In the genomic region with DNA sequence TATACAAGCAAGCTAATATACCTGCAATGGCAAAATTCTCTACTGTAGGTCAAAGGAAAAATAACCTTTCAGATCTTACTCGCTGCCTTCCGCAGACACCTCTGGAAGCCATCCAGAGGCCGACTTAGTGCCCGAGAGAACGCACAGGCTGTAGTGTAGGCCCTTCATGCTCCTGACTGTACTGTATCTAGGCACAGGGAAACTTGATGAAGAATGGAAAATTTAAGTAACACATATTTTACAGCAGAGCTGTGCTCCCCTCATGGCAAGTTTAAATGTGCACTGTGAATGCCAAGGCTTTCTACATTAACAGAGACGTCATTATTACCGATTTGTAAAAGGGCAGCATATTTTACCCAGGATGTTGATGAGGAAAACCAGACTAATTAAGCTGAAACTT, we compare ENCODE assay signal across 24 mouse cellular contexts. TPM values are rescaled to one million over a fixed set of nuclear protein-coding genes. Genes with fewer than 3 reads are reported as not detected.
DNase-seq lines count a peak whose midpoint lies in the region; ATAC-seq and TF ChIP-seq lines count a peak whose summit lies in the region.
"Had no signal": no experiment of that assay in that cellular context is flagged by ENCODE, and none has a peak within 500 bp of the region (broad histone marks: within the 10 kb centered on the region; RNA-seq: fewer than 3 reads in every experiment).

No protein-coding gene starts in this region.

- no peaks in the 10 kb centered on the region for H3K27me3 ChIP-seq in heart, embryonic 14.5 days (ENCODE audit: control insufficient read depth, insufficient read depth, low read length)
- H3K27me3 ChIP-seq in hindbrain, postnatal 0 days (ENCODE audit: insufficient read depth, low read length): no peaks in the 10 kb centered on the region
- peaks cover 24% of the 10 kb centered on the region for H3K27me3 ChIP-seq in hindbrain, embryonic 12.5 days
- peaks cover 17% of the 10 kb centered on the region for H3K27me3 ChIP-seq in neural tube, embryonic 15.5 days (replicated peaks)
- peaks cover 6% of the 10 kb centered on the region; the same call in 1 of the 2 replicates for H3K27me3 ChIP-seq in limb, embryonic 14.5 days (ENCODE audit: control insufficient read depth, insufficient read depth, low read length)

- H3K36me3 ChIP-seq in heart, embryonic 14.5 days (ENCODE audit: control insufficient read depth, insufficient read depth, low read length): peaks cover 10% of the 10 kb centered on the region; the same call in 1 of the 2 replicates
- H3K36me3 ChIP-seq in hindbrain, postnatal 0 days (ENCODE audit: insufficient read depth, low read length): no peaks in the 10 kb centered on the region
- no peaks in the 10 kb centered on the region for H3K36me3 ChIP-seq in hindbrain, embryonic 12.5 days
- no peaks in the 10 kb centered on the region for H3K36me3 ChIP-seq in neural tube, embryonic 15.5 days
- peaks cover 7% of the 10 kb centered on the region; the same call in 1 of the 2 replicates for H3K36me3 ChIP-seq in limb, embryonic 14.5 days (ENCODE audit: control insufficient read depth, insufficient read depth, low read length)
- H3K36me3 ChIP-seq: kidney, embryonic 15.5 days; neural tube, embryonic 13.5 days had no signal

- DNase-seq in heart, postnatal 10 days: no peak
- no peak for DNase-seq in hindbrain, postnatal 0 days (ENCODE audit: low spot score)
- DNase-seq in neural tube, embryonic 10.5 days (ENCODE audit: extremely low spot score, low spot score): no peak
- no peak for DNase-seq in limb, embryonic 14.5 days (ENCODE audit: low spot score)
- DNase-seq in spleen, postnatal 10 days (ENCODE audit: low spot score in 2 of 2): no peak
- DNase-seq: adrenal gland, adult 2 months; cerebellum, adult 11-12 months; cerebellum, postnatal 10 days; gastrocnemius, postnatal 36 days; heart, postnatal 14 days; kidney, adult 11 months; kidney, postnatal 36 days; left cerebral cortex, postnatal 4 days; lung, adult 18-20 months; lung, postnatal 14 days; thymus, postnatal 25 days had no signal

- TF ChIP-seq CTCF in hindbrain, postnatal 0 days (IDR thresholded peaks at IDR 0.05; ENCODE audit: low read depth): no peak

- peak overlapping the region; percentile 34 for H3K9ac ChIP-seq in heart, embryonic 14.5 days (ENCODE audit: low read length)
- H3K9ac ChIP-seq in hindbrain, postnatal 0 days (replicated peaks; ENCODE audit: low read length): no peak overlapping the region
- H3K9ac ChIP-seq in hindbrain, embryonic 12.5 days: no peak overlapping the region
- no peak overlapping the region for H3K9ac ChIP-seq in neural tube, embryonic 15.5 days (replicated peaks)
- no peak overlapping the region for H3K9ac ChIP-seq in limb, embryonic 14.5 days (ENCODE audit: low read depth, low read length, severe bottlenecking)
- H3K9ac ChIP-seq: kidney, embryonic 15.5 days; neural tube, embryonic 13.5 days had no signal

- no peak overlapping the region for H3K27ac ChIP-seq in heart, embryonic 14.5 days (replicated peaks in 1 of 2; ENCODE audit: control insufficient read depth in 1 of 2, insufficient read depth in 1 of 2, low read depth in 2 of 2, low read length in 2 of 2)
- H3K27ac ChIP-seq in hindbrain, postnatal 0 days: no peak overlapping the region
- no peak overlapping the region for H3K27ac ChIP-seq in hindbrain, embryonic 12.5 days
- no peak overlapping the region for H3K27ac ChIP-seq in neural tube, embryonic 15.5 days (replicated peaks)
- H3K27ac ChIP-seq in limb, embryonic 14.5 days (replicated peaks; ENCODE audit: low read depth, low read length): 0 out of 2 replicates have a peak overlapping the region, but pooled peaks have one; percentile 6
- H3K27ac ChIP-seq: kidney, embryonic 15.5 days; neural tube, embryonic 13.5 days had no signal

- intact Hi-C loops in heart, postnatal 10 days (cut with DNase I): loop anchor here (10.0 kb wide), 1 partner anchor 213 kb away; no protein-coding TSS in a partner anchor

- WGBS in heart, embryonic 14.5 days: 56% methylated on average over 7 of the region's 7 CpGs
- WGBS in hindbrain, postnatal 0 days: 82% methylated on average over 7 of the region's 7 CpGs
- 94% methylated on average over 7 of the region's 7 CpGs for WGBS in hindbrain, embryonic 12.5 days
- 83% methylated on average over 7 of the region's 7 CpGs for WGBS in neural tube, embryonic 15.5 days
- WGBS in limb, embryonic 14.5 days: 59% methylated on average over 7 of the region's 7 CpGs

- H3K9me3 ChIP-seq in heart, embryonic 14.5 days (ENCODE audit: control insufficient read depth, low read length): no peaks in the 10 kb centered on the region
- H3K9me3 ChIP-seq in hindbrain, postnatal 0 days (ENCODE audit: low read length): no peaks in the 10 kb centered on the region
- H3K9me3 ChIP-seq in hindbrain, embryonic 12.5 days (replicated peaks): no peaks in the 10 kb centered on the region
- no peaks in the 10 kb centered on the region for H3K9me3 ChIP-seq in neural tube, embryonic 15.5 days (replicated peaks)
- H3K9me3 ChIP-seq in limb, embryonic 14.5 days (ENCODE audit: control insufficient read depth, low read length): no peaks in the 10 kb centered on the region
- H3K9me3 ChIP-seq: kidney, embryonic 15.5 days; neural tube, embryonic 13.5 days had no signal

- no peak for TF ChIP-seq POLR2A in limb, embryonic 14.5 days (IDR thresholded peaks at IDR 0.05; ENCODE audit: borderline replicate concordance, extremely low read depth, insufficient read depth, insufficient read length)

- peaks cover 11 to 13% of the 10 kb centered on the region in 2 experiments; a peak in 3 of 4 replicates for H3K4me1 ChIP-seq in heart, embryonic 14.5 days (ENCODE audit: control insufficient read depth in 2 of 2, insufficient read depth in 2 of 2, low read length in 2 of 2)
- H3K4me1 ChIP-seq in hindbrain, postnatal 0 days (ENCODE audit: insufficient read depth, low read length): peaks cover 7% of the 10 kb centered on the region; the same call in 1 of the 2 replicates
- H3K4me1 ChIP-seq in hindbrain, embryonic 12.5 days: peaks cover 11% of the 10 kb centered on the region
- H3K4me1 ChIP-seq in neural tube, embryonic 15.5 days: peaks cover 20% of the 10 kb centered on the region
- peaks cover 22% of the 10 kb centered on the region for H3K4me1 ChIP-seq in limb, embryonic 14.5 days (ENCODE audit: control insufficient read depth, insufficient read depth, low read length)

- no peak for ATAC-seq in heart, embryonic 14.5 days (ENCODE audit: insufficient number of reproducible peaks, insufficient read depth, low FRiP score, low read depth)
- ATAC-seq in hindbrain, postnatal 0 days: no peak
- ATAC-seq in hindbrain, embryonic 12.5 days (ENCODE audit: low FRiP score): no peak
- ATAC-seq in neural tube, embryonic 15.5 days (ENCODE audit: low FRiP score): no peak
- ATAC-seq in limb, embryonic 14.5 days (ENCODE audit: low FRiP score, low read depth): peak; percentile 53; the same call in 1 of the 2 replicates

- H3K4me3 ChIP-seq in heart, embryonic 14.5 days (ENCODE audit: control insufficient read depth in 1 of 2, insufficient read depth in 1 of 2, low read depth in 1 of 2, low read length in 2 of 2): no peak overlapping the region
- no peak overlapping the region for H3K4me3 ChIP-seq in hindbrain, postnatal 0 days (ENCODE audit: low read length)
- no peak overlapping the region for H3K4me3 ChIP-seq in hindbrain, embryonic 12.5 days
- H3K4me3 ChIP-seq in neural tube, embryonic 15.5 days (replicated peaks): no peak overlapping the region
- H3K4me3 ChIP-seq in limb, embryonic 14.5 days (replicated peaks; ENCODE audit: low read length): no peak overlapping the region
- H3K4me3 ChIP-seq: kidney, embryonic 15.5 days; neural tube, embryonic 13.5 days had no signal

- peak overlapping the region; percentile 84 for H3K4me2 ChIP-seq in heart, embryonic 14.5 days (ENCODE audit: low read length)
- peak overlapping the region; percentile 40 for H3K4me2 ChIP-seq in hindbrain, postnatal 0 days (ENCODE audit: low read depth, low read length)
- H3K4me2 ChIP-seq in hindbrain, embryonic 12.5 days (replicated peaks): no peak overlapping the region
- peak overlapping the region; percentile 50; the same call in 1 of the 2 replicates for H3K4me2 ChIP-seq in neural tube, embryonic 15.5 days
- H3K4me2 ChIP-seq in limb, embryonic 14.5 days (replicated peaks; ENCODE audit: low read depth, low read length, severe bottlenecking): no peak overlapping the region
- H3K4me2 ChIP-seq: kidney, embryonic 15.5 days; liver, embryonic 11.5 days; midbrain, embryonic 11.5 days had no signal

RNA-seq across cellular contexts. Expression of a gene that starts 10.2 kb away (rescaled TPM):
- polyA plus RNA-seq in heart, embryonic 14.5 days (2014; fragmentation: Nextera tagmentation; extraction: Ambion mirVana): 11.0 and 14.6 TPM in 2 replicates
- total RNA-seq in heart, postnatal 10 days (2021): 1 to 10 TPM; 7.1 to 9.3 TPM
- total RNA-seq in hindbrain, postnatal 0 days (2014; rRNA removed): 0.14 and 0.47 TPM in 2 replicates
- polyA plus RNA-seq in hindbrain, postnatal 0 days (2015; fragmentation: Nextera tagmentation; extraction: Ambion mirVana): 1.7 and 2.3 TPM in 2 replicates
- polyA plus RNA-seq in hindbrain, embryonic 12.5 days (2016; fragmentation: Nextera tagmentation; extraction: Ambion mirVana): 3.5 and 5.0 TPM in 2 replicates
- polyA plus RNA-seq in neural tube, embryonic 15.5 days (2015; fragmentation: Nextera tagmentation; extraction: Ambion mirVana): 2.5 and 4.7 TPM in 2 replicates
- polyA plus RNA-seq in limb, embryonic 14.5 days (2012; rRNA removed): 5.2 and 5.7 TPM in 2 replicates
- polyA plus RNA-seq in limb, embryonic 14.5 days (2014; fragmentation: Nextera tagmentation; extraction: Ambion mirVana): 10.0 and 11.5 TPM in 2 replicates
- total RNA-seq: MEL had no signal

Comparison
In these comparisons a context has a peak if more than half of its experiments do, and no peak if none do; other contexts are left out.
1. H3K4me2 ChIP-seq: peak in heart, embryonic 14.5 days (single experiment), hindbrain, postnatal 0 days (single experiment) and neural tube, embryonic 15.5 days (single experiment); none in hindbrain, embryonic 12.5 days (single experiment) and limb, embryonic 14.5 days (single experiment).